Mouse (Mus musculus): ENCODE measurements around the gene Vmn1r85.

GRCm38 (mm10) chr7:13036806-13037205 is 58.2 kb downstream of the Vmn1r85 start:
- TF ChIP-seq POLR2A (IDR thresholded peaks at IDR 0.05; ENCODE audit: low read depth, low read length) (no peak), CTCF (IDR thresholded peaks at IDR 0.05; ENCODE audit: extremely low read depth, insufficient read depth, insufficient read length, insufficient replicate concordance) (no peak)

All from spleen, adult 2 months (tissue).